ENCODE assay signal across 24 mouse cellular contexts in genomic region chr12:96771222-96771621, GRCm38 (mm10).
"Had no signal": no experiment of that assay in that cellular context is flagged by ENCODE, and none has a peak within 500 bp of the region (broad histone marks: within the 10 kb centered on the region; RNA-seq: fewer than 3 reads in every experiment).

No protein-coding gene starts in this region.

- H3K4me3 ChIP-seq: heart, adult 2 months; heart, embryonic 13.5 days; heart, embryonic 15.5 days; hindbrain, embryonic 13.5 days; hindbrain, embryonic 15.5 days; limb, embryonic 13.5 days; limb, embryonic 15.5 days; liver, embryonic 12.5 days had no signal

- H3K4me1 ChIP-seq: heart, embryonic 13.5 days; heart, embryonic 15.5 days; hindbrain, embryonic 13.5 days; hindbrain, embryonic 15.5 days; limb, embryonic 13.5 days; limb, embryonic 15.5 days; liver, embryonic 12.5 days had no signal

- H3K36me3 ChIP-seq: heart, embryonic 13.5 days; heart, embryonic 15.5 days; hindbrain, embryonic 13.5 days; hindbrain, embryonic 15.5 days; limb, embryonic 13.5 days; limb, embryonic 15.5 days; liver, embryonic 12.5 days had no signal

- H3K4me2 ChIP-seq: heart, embryonic 11.5 days; heart, embryonic 13.5 days; heart, embryonic 15.5 days; hindbrain, embryonic 13.5 days; hindbrain, embryonic 15.5 days; limb, embryonic 13.5 days; limb, embryonic 15.5 days; liver, embryonic 12.5 days had no signal

- H3K9ac ChIP-seq: forebrain, postnatal 0 days; heart, embryonic 13.5 days; heart, embryonic 15.5 days; hindbrain, embryonic 13.5 days; hindbrain, embryonic 15.5 days; limb, embryonic 13.5 days; limb, embryonic 15.5 days; liver, embryonic 12.5 days; liver, embryonic 14.5 days had no signal

- H3K27ac ChIP-seq: heart, adult 2 months; heart, embryonic 13.5 days; heart, embryonic 15.5 days; hindbrain, embryonic 13.5 days; hindbrain, embryonic 15.5 days; hindbrain, postnatal 0 days; limb, embryonic 13.5 days; limb, embryonic 15.5 days; liver, embryonic 12.5 days; liver, embryonic 14.5 days had no signal

- ATAC-seq: forebrain, postnatal 0 days; hindbrain, postnatal 0 days; intestine, embryonic 16.5 days; liver, embryonic 12.5 days had no signal

- H3K27me3 ChIP-seq: heart, embryonic 13.5 days; heart, embryonic 15.5 days; hindbrain, embryonic 13.5 days; hindbrain, embryonic 15.5 days; limb, embryonic 13.5 days; limb, embryonic 15.5 days; liver, embryonic 12.5 days had no signal

- DNase-seq: forebrain, postnatal 0 days; gastrocnemius, postnatal 14 days; gastrocnemius, postnatal 36 days; heart, adult 11 months; heart, adult 2 months; heart, postnatal 14 days; heart, postnatal 36 days; kidney, adult 11 months; kidney, postnatal 10 days; kidney, postnatal 25 days; layer of hippocampus, adult 9-11 months; layer of hippocampus, postnatal 36 days; left cerebral cortex, postnatal 4 days had no signal

- H3K9me3 ChIP-seq: heart, embryonic 13.5 days; heart, embryonic 15.5 days; hindbrain, embryonic 13.5 days; hindbrain, embryonic 15.5 days; limb, embryonic 13.5 days; limb, embryonic 15.5 days; liver, embryonic 12.5 days had no signal
